Mouse (Mus musculus) adipocyte (in vitro differentiated cells): ENCODE data around the gene Ctnna3.

Experiments
- DNase-seq: peaks from one replicate; pipeline ENCODE4 v3.0.0-alpha.2; 2016; ENCODE audit warnings: low spot score

Gene Ctnna3

GRCm38 (mm10) chr10:63526027-63526426 lies 96.1 kb downstream of the Ctnna3 start:
- DNase-seq, result no peak

GRCm38 (mm10) chr10:63532381-63532780 lies 102.5 kb downstream of the Ctnna3 start:
- DNase-seq, result no peak

GRCm38 (mm10) chr10:63541754-63542153 lies 111.9 kb downstream of the Ctnna3 start:
- no peak for DNase-seq

GRCm38 (mm10) chr10:63542493-63542892 lies 112.6 kb downstream of the Ctnna3 start:
- DNase-seq, result no peak

GRCm38 (mm10) chr10:63566691-63567090 lies 136.8 kb downstream of the Ctnna3 start:
- DNase-seq, result no peak

- DNase-seq, result no peak
Observed at GRCm38 (mm10) chr10:63571561-63571960, 141.7 kb downstream of the Ctnna3 start.

GRCm38 (mm10) chr10:63572866-63573265 lies 143.0 kb downstream of the Ctnna3 start:
- no peak for DNase-seq

- DNase-seq, result no peak
Observed at GRCm38 (mm10) chr10:63574100-63574609, 144.3 kb downstream of the Ctnna3 start.

- DNase-seq, result peak; percentile 79
Observed at GRCm38 (mm10) chr10:63582608-63583007, 152.7 kb downstream of the Ctnna3 start.

GRCm38 (mm10) chr10:63583798-63584374 lies 154.0 kb downstream of the Ctnna3 start:
- DNase-seq, result no peak

- DNase-seq, result no peak
Observed at GRCm38 (mm10) chr10:63599417-63599816, 169.5 kb downstream of the Ctnna3 start.

GRCm38 (mm10) chr10:63601206-63601605 lies 171.3 kb downstream of the Ctnna3 start:
- no peak for DNase-seq

GRCm38 (mm10) chr10:63628546-63628945 lies 198.6 kb downstream of the Ctnna3 start:
- DNase-seq, result no peak

GRCm38 (mm10) chr10:63633915-63634314 lies 204.0 kb downstream of the Ctnna3 start:
- no peak for DNase-seq

- DNase-seq, result no peak
Observed at GRCm38 (mm10) chr10:63637987-63638386, 208.1 kb downstream of the Ctnna3 start.

- no peak for DNase-seq
Observed at GRCm38 (mm10) chr10:63647300-63647699, 217.4 kb downstream of the Ctnna3 start.

- no peak for DNase-seq
Observed at GRCm38 (mm10) chr10:63650307-63650706, 220.4 kb downstream of the Ctnna3 start.

- DNase-seq, result no peak
Observed at GRCm38 (mm10) chr10:63652887-63653286, 223.0 kb downstream of the Ctnna3 start.

- DNase-seq, result no peak
Observed at GRCm38 (mm10) chr10:63653571-63653970, 223.7 kb downstream of the Ctnna3 start.

GRCm38 (mm10) chr10:63654560-63654959 lies 224.7 kb downstream of the Ctnna3 start:
- DNase-seq, result no peak

- DNase-seq, result no peak
Observed at GRCm38 (mm10) chr10:63676343-63676742, 246.4 kb downstream of the Ctnna3 start.

GRCm38 (mm10) chr10:63689233-63689632 lies 259.3 kb downstream of the Ctnna3 start:
- DNase-seq, result no peak

GRCm38 (mm10) chr10:63689651-63690050 lies 259.8 kb downstream of the Ctnna3 start:
- DNase-seq, result no peak

GRCm38 (mm10) chr10:63692039-63692438 lies 262.1 kb downstream of the Ctnna3 start:
- peak; percentile 2 for DNase-seq
